Mouse (Mus musculus): ENCODE measurements around the gene Cyp4x1. TPM values are rescaled to one million over a fixed set of nuclear protein-coding genes. Genes with fewer than 3 reads are reported as not detected.

Gene Cyp4x1
- polyA plus RNA-seq, 1 experiment, result 7.4 TPM

- TF ChIP-seq POLR2A (IDR thresholded peaks at IDR 0.05; ENCODE audit: borderline replicate concordance, extremely low read depth, insufficient read depth, insufficient read length, poor library complexity, severe bottlenecking) (no peak), CTCF (IDR thresholded peaks at IDR 0.05; ENCODE audit: borderline replicate concordance, extremely low read depth, insufficient read depth, insufficient read length) (no peak)
- no peak for DNase-seq (ENCODE audit: low read depth)
These were observed 45.3 kb downstream of the Cyp4x1 start, which contains the start of gene Pdzk1ip1 for GRCm38 (mm10) chr4:115088611-115089338. Gene Pdzk1ip1 (plus strand): TSS chr4:115088708.

GRCm38 (mm10) chr4:115086763-115087415 lies 47.2 kb downstream of the Cyp4x1 start:
- no peak for TF ChIP-seq CTCF (IDR thresholded peaks at IDR 0.05; ENCODE audit: borderline replicate concordance, extremely low read depth, insufficient read depth, insufficient read length)
- TF ChIP-seq POLR2A (IDR thresholded peaks at IDR 0.05; ENCODE audit: borderline replicate concordance, extremely low read depth, insufficient read depth, insufficient read length, poor library complexity, severe bottlenecking), result no peak
- DNase-seq (ENCODE audit: low read depth), result no peak

- TF ChIP-seq POLR2A (IDR thresholded peaks at IDR 0.05; ENCODE audit: borderline replicate concordance, extremely low read depth, insufficient read depth, insufficient read length, poor library complexity, severe bottlenecking) (no peak), CTCF (IDR thresholded peaks at IDR 0.05; ENCODE audit: borderline replicate concordance, extremely low read depth, insufficient read depth, insufficient read length) (no peak)
- DNase-seq (ENCODE audit: low read depth), result no peak
These were observed 47.8 kb downstream of the Cyp4x1 start for GRCm38 (mm10) chr4:115086257-115086656.

- peak; percentile 60 for DNase-seq (ENCODE audit: low read depth)
- TF ChIP-seq CTCF (IDR thresholded peaks at IDR 0.05; ENCODE audit: borderline replicate concordance, extremely low read depth, insufficient read depth, insufficient read length) (peak; percentile 96), POLR2A (IDR thresholded peaks at IDR 0.05; ENCODE audit: borderline replicate concordance, extremely low read depth, insufficient read depth, insufficient read length, poor library complexity, severe bottlenecking) (no peak)
These were observed 48.5 kb downstream of the Cyp4x1 start for GRCm38 (mm10) chr4:115085522-115086095.

GRCm38 (mm10) chr4:115083031-115083430 lies 51.0 kb downstream of the Cyp4x1 start:
- TF ChIP-seq POLR2A (IDR thresholded peaks at IDR 0.05; ENCODE audit: borderline replicate concordance, extremely low read depth, insufficient read depth, insufficient read length, poor library complexity, severe bottlenecking) (no peak), CTCF (IDR thresholded peaks at IDR 0.05; ENCODE audit: borderline replicate concordance, extremely low read depth, insufficient read depth, insufficient read length) (no peak)
- DNase-seq (ENCODE audit: low read depth), result no peak

- no peak for DNase-seq (ENCODE audit: low read depth)
- TF ChIP-seq CTCF (IDR thresholded peaks at IDR 0.05; ENCODE audit: borderline replicate concordance, extremely low read depth, insufficient read depth, insufficient read length) (no peak), POLR2A (IDR thresholded peaks at IDR 0.05; ENCODE audit: borderline replicate concordance, extremely low read depth, insufficient read depth, insufficient read length, poor library complexity, severe bottlenecking) (no peak)
These were observed 54.2 kb downstream of the Cyp4x1 start for GRCm38 (mm10) chr4:115079821-115080349.

- TF ChIP-seq CTCF (IDR thresholded peaks at IDR 0.05; ENCODE audit: borderline replicate concordance, extremely low read depth, insufficient read depth, insufficient read length), result no peak
- no peak for TF ChIP-seq POLR2A (IDR thresholded peaks at IDR 0.05; ENCODE audit: borderline replicate concordance, extremely low read depth, insufficient read depth, insufficient read length, poor library complexity, severe bottlenecking)
- peak; percentile 93 for DNase-seq (ENCODE audit: low read depth)
These were observed 54.9 kb downstream of the Cyp4x1 start for GRCm38 (mm10) chr4:115078892-115079820.

GRCm38 (mm10) chr4:115075204-115075915 lies 58.7 kb downstream of the Cyp4x1 start:
- TF ChIP-seq CTCF (IDR thresholded peaks at IDR 0.05; ENCODE audit: borderline replicate concordance, extremely low read depth, insufficient read depth, insufficient read length) (no peak), POLR2A (IDR thresholded peaks at IDR 0.05; ENCODE audit: borderline replicate concordance, extremely low read depth, insufficient read depth, insufficient read length, poor library complexity, severe bottlenecking) (no peak)
- no peak for DNase-seq (ENCODE audit: low read depth)

- DNase-seq (ENCODE audit: low read depth), result no peak
- no peak for TF ChIP-seq POLR2A (IDR thresholded peaks at IDR 0.05; ENCODE audit: borderline replicate concordance, extremely low read depth, insufficient read depth, insufficient read length, poor library complexity, severe bottlenecking)
- TF ChIP-seq CTCF (IDR thresholded peaks at IDR 0.05; ENCODE audit: borderline replicate concordance, extremely low read depth, insufficient read depth, insufficient read length), result no peak
These were observed 59.3 kb downstream of the Cyp4x1 start for GRCm38 (mm10) chr4:115074789-115075188.

- TF ChIP-seq POLR2A (IDR thresholded peaks at IDR 0.05; ENCODE audit: borderline replicate concordance, extremely low read depth, insufficient read depth, insufficient read length, poor library complexity, severe bottlenecking) (no peak), CTCF (IDR thresholded peaks at IDR 0.05; ENCODE audit: borderline replicate concordance, extremely low read depth, insufficient read depth, insufficient read length) (no peak)
- no peak for DNase-seq (ENCODE audit: low read depth)
These were observed 62.4 kb downstream of the Cyp4x1 start for GRCm38 (mm10) chr4:115071668-115072067.

Data from brain, embryonic 14.5 days (tissue).